Mouse (Mus musculus) ES-E14 (cell line): ENCODE results near the gene Kif1b. TPM values are rescaled to one million over a fixed set of nuclear protein-coding genes. Genes with fewer than 3 reads are reported as not detected.
"Not testable (repeated sequence)": the region's sequence is repeated elsewhere in the genome, so short reads cannot be mapped to it uniquely, and the experiment has no call there.

Experiments used
- DNase-seq: peaks from one replicate; pipeline ENCODE4 v3.0.0-alpha.2; 2013; ENCODE audit warnings: low read depth, low spot score
- H3K27ac ChIP-seq: 2 replicates; pipeline ENCODE4 v1.5.1; 2012; ENCODE audit warnings: low read depth, mild to moderate bottlenecking, low read length, moderate library complexity, mixed read lengths; ENCODE audit not compliant: poor library complexity, insufficient read depth, severe bottlenecking
- H3K36me3 ChIP-seq: 2 replicates; pipeline ENCODE4 v1.6.1; 2012; ENCODE audit warnings: mild to moderate bottlenecking, low read length, moderate library complexity, mixed read lengths; ENCODE audit not compliant: control insufficient read depth, poor library complexity, insufficient read depth, severe bottlenecking
- H3K4me1 ChIP-seq, 2 experiments: fragments of 150-350 bp in 1 of 2; sonication (generic) in 1 of 2; 2 replicates each; pipeline ENCODE4 v1.6.1; 2012; ENCODE audit warnings: low read length in 2 of 2, mild to moderate bottlenecking in 1 of 2, mixed read lengths in 1 of 2; ENCODE audit not compliant: control insufficient read depth in 2 of 2, insufficient read depth in 2 of 2, poor library complexity in 1 of 2
- H3K4me3 ChIP-seq, 2 experiments: fragments of 150-350 bp in 1 of 2; sonication (generic) in 1 of 2; 2 replicates each; pipeline ENCODE4 v1.5.1; 2012; ENCODE audit warnings: low read length in 2 of 2, low read depth in 1 of 2, mild to moderate bottlenecking in 1 of 2, mixed read lengths in 1 of 2; ENCODE audit not compliant: insufficient read depth in 1 of 2, poor library complexity in 1 of 2, severe bottlenecking in 1 of 2
- H3K9ac ChIP-seq: 2 replicates; pipeline ENCODE4 v1.6.1; 2012; ENCODE audit warnings: low read depth, mild to moderate bottlenecking, low read length, mixed read lengths; ENCODE audit not compliant: poor library complexity, insufficient read depth, severe bottlenecking
- H3K9me3 ChIP-seq: fragments of 150-350 bp; sonication (generic); 2 replicates; pipeline ENCODE4 v1.6.1; 2012; ENCODE audit warnings: low read depth, mild to moderate bottlenecking, low read length; ENCODE audit not compliant: control insufficient read depth, insufficient read depth
- CHD2 ChIP-seq: IDR thresholded peaks from 2 replicates; pipeline ENCODE4 v1.6.1; 2014; ENCODE audit warnings: mild to moderate bottlenecking, low read depth, low read length, inconsistent platforms
- HCFC1 ChIP-seq: IDR thresholded peaks from 2 replicates; pipeline ENCODE4 v1.6.1; 2012; ENCODE audit warnings: low read length, inconsistent platforms, borderline replicate concordance; ENCODE audit not compliant: insufficient read depth
- MAFK ChIP-seq: IDR thresholded peaks from 2 replicates; pipeline ENCODE4 v1.6.1; 2014; ENCODE audit warnings: mild to moderate bottlenecking, low read depth, low read length, inconsistent platforms; ENCODE audit not compliant: insufficient read depth
- ZC3H11A ChIP-seq: IDR thresholded peaks from 2 replicates; pipeline ENCODE4 v1.6.1; 2012; ENCODE audit warnings: low read depth, mild to moderate bottlenecking, inconsistent platforms, low read length, borderline replicate concordance
- ZNF384 ChIP-seq: IDR thresholded peaks from 2 replicates; pipeline ENCODE4 v1.6.1; 2012; ENCODE audit warnings: low read depth, low read length, inconsistent platforms
- in situ Hi-C, 2 experiments: fragments of 600-800 bp; cut with MboI; formaldehyde crosslinking; loops; one replicate each; pipeline ENCODE4 v1.15.1; 2025; ENCODE audit warnings: low sequenced_read_pairs in 2 of 2, inconsistent platforms in 1 of 2; ENCODE audit not compliant: unreplicated experiment in 2 of 2
- total RNA-seq: library from RNA; depleted of rRNA; stranded (reverse); fragments of 300-350 nt; gene quantifications from 2 replicates; pipeline ENCODE4 v1.2.3, GENCODE M21; 2012

Gene Kif1b
- total RNA-seq, 1 experiment, result 27.1 TPM

- H3K9ac ChIP-seq, result no peak overlapping the region
- no peak for DNase-seq
- no peaks in the 10 kb centered on the region for H3K36me3 ChIP-seq
- no peak overlapping the region for H3K4me3 ChIP-seq
- H3K9me3 ChIP-seq, result no peaks in the 10 kb centered on the region
- peak overlapping the region; percentile 27 for H3K27ac ChIP-seq
- peaks cover 7 to 20% of the 10 kb centered on the region in 2 experiments for H3K4me1 ChIP-seq
- TF ChIP-seq ZC3H11A (no peak), CHD2 (no peak), HCFC1 (no peak), MAFK (no peak), ZNF384 (no peak)
- in situ Hi-C loops, result no loop called here
Measured at GRCm38 (mm10) chr4:149171581-149171981, 135.9 kb downstream of the Kif1b start.

GRCm38 (mm10) chr4:149170394-149170931, 137.0 kb downstream of the Kif1b start:
- in situ Hi-C loops, result no loop called here
- no peaks in the 10 kb centered on the region; the same call in 1 of the 2 replicates for H3K36me3 ChIP-seq
- H3K27ac ChIP-seq, result peak overlapping the region; percentile 71
- no peak overlapping the region for H3K4me3 ChIP-seq
- DNase-seq, result no peak
- no peak overlapping the region; the same call in 1 of the 2 replicates for H3K9ac ChIP-seq
- no peaks in the 10 kb centered on the region for H3K9me3 ChIP-seq
- peaks cover 11 to 19% of the 10 kb centered on the region in 2 experiments for H3K4me1 ChIP-seq
- TF ChIP-seq MAFK (peak; percentile 88), CHD2 (no peak)

- in situ Hi-C loops, H3K36me3 ChIP-seq, H3K4me3 ChIP-seq, H3K9me3 ChIP-seq, DNase-seq, H3K9ac ChIP-seq: not testable (repeated sequence)
- Histone ChIP-seq H3K27ac (peak overlapping the region; percentile 71), H3K4me1 (peaks cover 11 to 20% of the 10 kb centered on the region in 2 experiments)
Measured at GRCm38 (mm10) chr4:149169926-149170325, 137.6 kb downstream of the Kif1b start.

- TF ChIP-seq ZC3H11A (no peak), HCFC1 (no peak), CHD2 (no peak), MAFK (no peak), ZNF384 (no peak)
- Histone ChIP-seq H3K36me3 (peaks cover 7% of the 10 kb centered on the region; the same call in 1 of the 2 replicates), H3K9me3 (no peaks in the 10 kb centered on the region), H3K4me3 (peak overlapping the region; percentile 72 to 85; a peak in 3 of 4 replicates), H3K27ac (no peak overlapping the region), H3K4me1 (peaks cover 13 to 18% of the 10 kb centered on the region in 2 experiments), H3K9ac (no peak overlapping the region)
- in situ Hi-C loops, result no loop called here
- DNase-seq, result no peak
Measured at GRCm38 (mm10) chr4:149168016-149168415, 139.5 kb downstream of the Kif1b start.

- in situ Hi-C loops, result no loop called here
- no peaks in the 10 kb centered on the region for H3K9me3 ChIP-seq
- peak overlapping the region; percentile 72 to 85 for H3K4me3 ChIP-seq
- no peak for TF ChIP-seq CHD2
- TF ChIP-seq ZNF384, result peak; percentile 86
- TF ChIP-seq ZC3H11A, result no peak
- TF ChIP-seq HCFC1, result no peak
- peak overlapping the region; percentile 78 for H3K9ac ChIP-seq
- no peak for DNase-seq
- H3K36me3 ChIP-seq, result peaks cover 7% of the 10 kb centered on the region; the same call in 1 of the 2 replicates
- peak overlapping the region; percentile 30 for H3K27ac ChIP-seq
- H3K4me1 ChIP-seq, result peaks cover 11 to 16% of the 10 kb centered on the region in 2 experiments
Measured at GRCm38 (mm10) chr4:149166957-149167611, 140.4 kb downstream of the Kif1b start.
